Mouse (Mus musculus) liver, adult (tissue): Measurements from ENCODE around the gene Fads3.

ENCODE experiments used
- GATA4 ChIP-seq: IDR thresholded peaks from 2 replicates; pipeline ENCODE4 v1.6.1; 2014; ENCODE audit warnings: mild to moderate bottlenecking, low read length; ENCODE audit not compliant: insufficient replicate concordance

Gene Fads3

GRCm38 (mm10) chr19:10015442-10015841 is 25.9 kb upstream of the Fads3 start:
- TF ChIP-seq GATA4, result no peak

GRCm38 (mm10) chr19:10016151-10016550 is 25.2 kb upstream of the Fads3 start:
- no peak for TF ChIP-seq GATA4

- peak; percentile 43; the same call in 1 of the 2 replicates for TF ChIP-seq GATA4
Observed at GRCm38 (mm10) chr19:10017637-10018526, 23.5 kb upstream of the Fads3 start.

- TF ChIP-seq GATA4, result no peak
Observed at GRCm38 (mm10) chr19:10018527-10018818, 22.9 kb upstream of the Fads3 start.

- TF ChIP-seq GATA4, result no peak
Observed at GRCm38 (mm10) chr19:10019214-10019760, 22.1 kb upstream of the Fads3 start.

GRCm38 (mm10) chr19:10021981-10022380 is 19.4 kb upstream of the Fads3 start:
- TF ChIP-seq GATA4, result no peak

GRCm38 (mm10) chr19:10022414-10023303 is 18.7 kb upstream of the Fads3 start:
- TF ChIP-seq GATA4, result no peak

- peak; percentile 91; the same call in 1 of the 2 replicates for TF ChIP-seq GATA4
Observed at GRCm38 (mm10) chr19:10023304-10023758, 18.0 kb upstream of the Fads3 start.

- TF ChIP-seq GATA4, result peak; percentile 95; the same call in 1 of the 2 replicates
Observed at GRCm38 (mm10) chr19:10025169-10025875, 16.0 kb upstream of the Fads3 start.

GRCm38 (mm10) chr19:10029746-10030145 is 11.6 kb upstream of the Fads3 start:
- no peak for TF ChIP-seq GATA4

GRCm38 (mm10) chr19:10033211-10033973 is 8.0 kb upstream of the Fads3 start:
- no peak for TF ChIP-seq GATA4

GRCm38 (mm10) chr19:10034356-10034755 is 7.0 kb upstream of the Fads3 start:
- TF ChIP-seq GATA4, result no peak

GRCm38 (mm10) chr19:10034785-10035447 is 6.5 kb upstream of the Fads3 start:
- no peak for TF ChIP-seq GATA4

GRCm38 (mm10) chr19:10037534-10037933 is 3.8 kb upstream of the Fads3 start:
- TF ChIP-seq GATA4, result no peak
